ENCODE assay signal across 8 mouse cellular contexts in genomic region chr12:80132250-80133003, GRCm38 (mm10). TPM values are rescaled to one million over a fixed set of nuclear protein-coding genes. Genes with fewer than 3 reads are reported as not detected.
DNase-seq lines count a peak whose midpoint lies in the region; ATAC-seq and TF ChIP-seq lines count a peak whose summit lies in the region.

No protein-coding gene starts in this region.

- CTCF ChIA-PET in Patski (lab: Charles Lee) = interaction anchor here (1.0 to 2.4 kb wide), 5 partner anchors 13 to 774 kb away, joined by 3 to 8 read pairs (median 4); no protein-coding TSS in a partner anchor

- TF ChIP-seq CTCF in Patski (IDR thresholded peaks at IDR 0.05) = no peak

- no peaks in the 10 kb centered on the region for H3K9me3 ChIP-seq in hindbrain, embryonic 14.5 days (ENCODE audit: control insufficient read depth, low read length)
- H3K9me3 ChIP-seq in megakaryocyte, embryonic 14.5 days = no peaks in the 10 kb centered on the region

- no peaks in the 10 kb centered on the region for H3K36me3 ChIP-seq in hindbrain, embryonic 14.5 days (replicated peaks; ENCODE audit: control insufficient read depth, insufficient read depth)
- H3K36me3 ChIP-seq in megakaryocyte, embryonic 14.5 days (replicated peaks; ENCODE audit: low read length) = peaks cover 8% of the 10 kb centered on the region

- ATAC-seq in Patski = peak; percentile 65
- peak; percentile 87 for ATAC-seq in hindbrain, embryonic 14.5 days (ENCODE audit: low FRiP score)

- in situ Hi-C loops in Patski (cut with MboI; ENCODE audit: low pct_unique_long_range_greater_than_20kb) = loop anchor here (25.0 kb wide), 1 partner anchor 945 kb away; the partner anchor contains the start of gene Rdh11

- intact Hi-C loops in left cerebral cortex, postnatal 10 days (cut with DNase I) = loop anchor here (2.0 kb wide), 1 partner anchor 520 kb away; no protein-coding TSS in a partner anchor

- H3K4me1 ChIP-seq in hindbrain, embryonic 14.5 days (replicated peaks; ENCODE audit: control insufficient read depth, insufficient read depth, low read length) = peaks cover 32% of the 10 kb centered on the region
- H3K4me1 ChIP-seq in megakaryocyte, embryonic 14.5 days = peaks cover 45% of the 10 kb centered on the region

- POLR2A ChIA-PET in Patski (lab: Charles Lee) = interaction anchor here (1.0 to 4.9 kb wide), 6 partner anchors 17 to 521 kb away, joined by 3 to 39 read pairs (median 5); partner anchors contain the start of gene Zfp36l1

- under 1% methylated on average over 66 of the region's 66 CpGs for WGBS in hindbrain, embryonic 14.5 days

- H3K27me3 ChIP-seq in Patski = no peaks in the 10 kb centered on the region
- no peaks in the 10 kb centered on the region for H3K27me3 ChIP-seq in hindbrain, embryonic 14.5 days (ENCODE audit: control insufficient read depth, insufficient read depth, low read length)
- peaks cover 11% of the 10 kb centered on the region for H3K27me3 ChIP-seq in megakaryocyte, embryonic 14.5 days (replicated peaks)

- H3K9ac ChIP-seq in hindbrain, embryonic 14.5 days = peak overlapping the region; percentile 86

- peak overlapping the region; percentile 51 for H3K4me3 ChIP-seq in hindbrain, embryonic 14.5 days (replicated peaks; ENCODE audit: low read length)
- peak overlapping the region; percentile 93 for H3K4me3 ChIP-seq in megakaryocyte, embryonic 14.5 days (replicated peaks)

- peak overlapping the region; percentile 93 for H3K27ac ChIP-seq in hindbrain, embryonic 14.5 days

- H3K4me2 ChIP-seq in hindbrain, embryonic 14.5 days (replicated peaks) = peak overlapping the region; percentile 66

- DNase-seq in Patski (ENCODE audit: low read depth, low spot score) = no peak
- DNase-seq in cerebellum, postnatal 10 days = peak; percentile 92 to 93
- DNase-seq in frontal cortex, postnatal 36 days (ENCODE audit: low spot score in 2 of 2) = peak; percentile 73 to 75
- DNase-seq in hindbrain, embryonic 14.5 days (ENCODE audit: low spot score) = peak; percentile 90
- peak; percentile 68 to 92 for DNase-seq in left cerebral cortex, postnatal 10 days (ENCODE audit: extremely low spot score in 1 of 2, low spot score in 2 of 2)
- peak; percentile 66 to 77 for DNase-seq in right cerebral cortex, adult 2 months (ENCODE audit: low spot score in 2 of 2)
- DNase-seq in urinary bladder, postnatal 36 days (ENCODE audit: low spot score in 2 of 2) = peak; percentile 87 to 88

RNA-seq across cellular contexts. Expression of gene Zfp36l1, which starts 19.6 kb away (rescaled TPM):
- 292 TPM for polyA plus RNA-seq in Patski (2021)
- 47.7 and 48.8 TPM in 2 replicates for polyA plus RNA-seq in hindbrain, embryonic 14.5 days (2014; fragmentation: Nextera tagmentation; extraction: Ambion mirVana)
- 10 to 100 TPM; 36.4 to 46.9 TPM for total RNA-seq in left cerebral cortex, postnatal 10 days (2021)
- polyA plus RNA-seq in megakaryocyte, embryonic 14.5 days (2012; ENCODE audit: insufficient read depth, low replicate concordance) = 206 and 219 TPM in 2 replicates
